Mouse (Mus musculus): ENCODE measurements around the gene Tmem235. TPM values are rescaled to one million over a fixed set of nuclear protein-coding genes. Genes with fewer than 3 reads are reported as not detected.

The Tmem235 gene
- polyA plus RNA-seq, 1 experiment = 0.05 TPM

DNA sequence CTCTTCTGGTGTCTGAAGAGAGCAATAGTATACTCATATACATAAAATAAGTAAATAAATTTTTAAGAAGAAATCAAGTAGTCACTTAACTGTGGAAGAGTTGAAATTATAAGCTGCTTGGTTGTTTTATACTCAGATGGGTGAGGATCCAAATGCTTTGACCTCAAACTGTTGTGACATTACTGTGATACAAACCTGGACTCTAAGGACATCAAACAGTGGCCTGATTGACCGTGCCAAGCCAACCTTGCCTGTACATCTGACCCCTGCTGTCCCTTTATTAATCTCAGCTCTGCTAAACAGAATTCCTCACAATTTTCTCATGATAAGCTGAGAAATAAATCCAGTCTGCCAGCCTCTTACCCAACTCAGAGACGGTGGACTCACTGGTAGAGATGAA lies 14.9 kb upstream of the Tmem235 start:
- no peak overlapping the region for H3K4me3 ChIP-seq (ENCODE audit: insufficient read depth, poor library complexity, severe bottlenecking)
- peaks cover 28% of the 10 kb centered on the region for H3K79me2 ChIP-seq (ENCODE audit: control insufficient read depth, insufficient read depth)
- H3K27me3 ChIP-seq (ENCODE audit: control insufficient read depth, insufficient read depth, insufficient read length) = no peaks in the 10 kb centered on the region
- H3K79me3 ChIP-seq (ENCODE audit: low read depth) = peaks cover 19% of the 10 kb centered on the region
- TF ChIP-seq MYOG (IDR thresholded peaks at IDR 0.05; ENCODE audit: control insufficient read depth, extremely low read depth, insufficient read length) = no peak
- TF ChIP-seq CEBPB (IDR thresholded peaks at IDR 0.05; ENCODE audit: low read depth) = no peak
- no peak for TF ChIP-seq MAX (IDR thresholded peaks at IDR 0.05)
- no peak for TF ChIP-seq USF1 (IDR thresholded peaks at IDR 0.05; ENCODE audit: low read depth)
- no peak for TF ChIP-seq CTCF (IDR thresholded peaks at IDR 0.05; ENCODE audit: control insufficient read depth, insufficient read depth, insufficient read length)
- no peak for TF ChIP-seq FOSL1 (IDR thresholded peaks at IDR 0.05; ENCODE audit: insufficient read depth, low read length, poor library complexity, severe bottlenecking)
- no peak for TF ChIP-seq MYOD1 (IDR thresholded peaks at IDR 0.05; ENCODE audit: control insufficient read depth, insufficient read length, low read depth)
- no peak overlapping the region for H3ac ChIP-seq (ENCODE audit: control insufficient read depth, insufficient read length, low read depth)
- H3K36me3 ChIP-seq (ENCODE audit: control insufficient read depth, insufficient read depth) = peaks cover 6% of the 10 kb centered on the region

DNA sequence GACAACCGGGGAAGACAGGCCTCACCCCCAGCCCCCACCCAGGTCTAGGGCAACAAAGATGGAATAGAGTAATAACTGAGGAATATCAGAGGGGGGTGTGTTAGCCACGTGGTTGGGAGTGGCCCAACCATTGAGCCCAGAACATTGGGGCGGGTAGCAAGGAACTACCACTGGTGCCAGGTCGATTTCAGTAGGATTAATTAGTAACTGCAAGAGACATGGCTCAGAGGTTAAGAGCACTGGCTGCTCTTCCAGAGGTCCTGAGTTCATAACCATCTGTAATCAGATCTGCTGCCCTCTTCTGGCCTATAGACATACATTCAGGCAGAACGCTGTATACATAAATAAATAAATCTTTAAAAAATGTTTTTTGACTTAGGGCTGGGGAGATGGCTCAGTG lies 13.9 kb upstream of the Tmem235 start:
- Histone ChIP-seq H3K79me3 (ENCODE audit: low read depth) (peaks cover 28% of the 10 kb centered on the region), H3K79me2 (ENCODE audit: control insufficient read depth, insufficient read depth) (peaks cover 38% of the 10 kb centered on the region), H3ac (ENCODE audit: control insufficient read depth, insufficient read length, low read depth) (no peak overlapping the region), H3K4me3 (ENCODE audit: insufficient read depth, poor library complexity, severe bottlenecking) (no peak overlapping the region), H3K36me3 (ENCODE audit: control insufficient read depth, insufficient read depth) (peaks cover 16% of the 10 kb centered on the region), H3K27me3 (ENCODE audit: control insufficient read depth, insufficient read depth, insufficient read length) (no peaks in the 10 kb centered on the region)
- TF ChIP-seq CTCF (IDR thresholded peaks at IDR 0.05; ENCODE audit: control insufficient read depth, insufficient read depth, insufficient read length) (no peak), MYOD1 (IDR thresholded peaks at IDR 0.05; ENCODE audit: control insufficient read depth, insufficient read length, low read depth) (no peak), CEBPB (IDR thresholded peaks at IDR 0.05; ENCODE audit: low read depth) (no peak), USF1 (IDR thresholded peaks at IDR 0.05; ENCODE audit: low read depth) (no peak), MYOG (IDR thresholded peaks at IDR 0.05; ENCODE audit: control insufficient read depth, extremely low read depth, insufficient read length) (no peak), FOSL1 (IDR thresholded peaks at IDR 0.05; ENCODE audit: insufficient read depth, low read length, poor library complexity, severe bottlenecking) (no peak), MAX (IDR thresholded peaks at IDR 0.05) (no peak)

DNA sequence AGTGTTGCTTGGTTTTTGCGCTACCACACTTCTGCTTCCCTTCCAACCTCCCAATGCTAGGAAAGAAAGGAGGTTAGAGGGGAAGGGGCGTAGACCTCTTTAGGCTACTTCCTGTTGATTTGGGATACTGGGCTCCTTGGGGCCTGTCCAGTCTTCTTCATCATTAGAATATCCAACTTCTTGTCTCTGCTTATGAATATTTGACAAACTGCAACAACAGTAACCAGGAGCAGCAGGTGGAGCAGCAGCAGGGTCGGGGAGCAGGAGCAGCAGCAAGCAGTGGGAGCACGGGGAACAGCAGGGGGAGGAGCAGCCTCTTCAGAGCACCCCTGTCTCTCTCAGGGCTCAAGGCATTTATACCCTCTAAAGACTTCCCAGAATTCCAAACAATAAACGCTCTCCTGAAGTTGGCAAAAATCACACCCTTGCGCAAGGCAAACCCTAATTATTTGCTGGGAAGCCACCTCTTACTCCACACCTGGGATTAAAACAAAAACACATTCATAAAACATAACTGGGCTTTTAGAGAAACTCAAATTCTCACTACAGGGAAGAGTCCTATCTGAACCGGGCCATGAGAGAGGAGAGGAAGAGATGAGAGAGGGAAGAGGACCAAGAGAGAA lies 12.8 kb upstream of the Tmem235 start:
- H3K4me3 ChIP-seq (ENCODE audit: insufficient read depth, poor library complexity, severe bottlenecking) = peak overlapping the region; percentile 98
- TF ChIP-seq MAX (IDR thresholded peaks at IDR 0.05) (no peak), CEBPB (IDR thresholded peaks at IDR 0.05; ENCODE audit: low read depth) (peak; percentile 64), CTCF (IDR thresholded peaks at IDR 0.05; ENCODE audit: control insufficient read depth, insufficient read depth, insufficient read length) (no peak)

DNA sequence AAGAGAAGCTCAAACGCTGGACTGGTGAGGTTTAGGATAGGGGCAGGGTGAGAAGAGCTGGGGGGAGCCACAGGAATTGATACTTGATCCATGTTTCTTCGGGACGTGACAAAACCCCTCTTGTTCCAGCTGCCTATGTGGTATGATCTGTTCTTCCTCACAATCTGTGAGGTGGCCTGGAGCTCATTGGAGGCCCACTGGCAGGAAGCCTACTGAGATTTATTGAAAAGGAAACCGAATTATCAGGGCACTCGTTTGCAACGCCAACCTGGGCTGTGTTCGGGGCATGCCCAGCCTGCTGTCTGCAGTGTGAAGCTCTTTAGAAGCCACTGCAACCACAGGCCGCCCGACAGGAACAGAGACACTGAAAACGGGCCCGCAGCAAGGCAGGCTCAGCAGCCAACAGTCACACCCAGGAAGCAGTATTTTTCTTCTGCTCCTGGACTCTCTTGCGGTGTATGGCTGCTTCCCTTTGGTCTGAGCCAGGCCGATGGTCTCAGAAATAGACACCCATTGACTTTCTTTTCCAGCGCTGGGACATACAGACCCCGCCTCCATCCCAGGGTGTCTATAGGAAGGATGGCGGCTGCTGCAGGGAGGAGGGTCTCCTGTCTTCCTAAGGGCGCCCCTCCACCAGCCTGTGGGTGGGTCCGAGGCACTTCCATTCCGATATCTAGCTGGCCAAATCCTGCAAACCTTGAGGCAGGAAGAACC lies 12.1 kb upstream of the Tmem235 start:
- H3K79me3 ChIP-seq (ENCODE audit: low read depth) = peaks cover 46% of the 10 kb centered on the region
- no peaks in the 10 kb centered on the region for H3K27me3 ChIP-seq (ENCODE audit: control insufficient read depth, insufficient read depth, insufficient read length)
- peak overlapping the region; percentile 85 for H3ac ChIP-seq (ENCODE audit: control insufficient read depth, insufficient read length, low read depth)
- no peak for TF ChIP-seq CTCF (IDR thresholded peaks at IDR 0.05; ENCODE audit: control insufficient read depth, insufficient read depth, insufficient read length)
- no peak for TF ChIP-seq MYOD1 (IDR thresholded peaks at IDR 0.05; ENCODE audit: control insufficient read depth, insufficient read length, low read depth)
- no peak for TF ChIP-seq MAX (IDR thresholded peaks at IDR 0.05)
- TF ChIP-seq MYOG (IDR thresholded peaks at IDR 0.05; ENCODE audit: control insufficient read depth, extremely low read depth, insufficient read length) = no peak
- no peak for TF ChIP-seq USF1 (IDR thresholded peaks at IDR 0.05; ENCODE audit: low read depth)
- TF ChIP-seq FOSL1 (IDR thresholded peaks at IDR 0.05; ENCODE audit: insufficient read depth, low read length, poor library complexity, severe bottlenecking) = no peak
- TF ChIP-seq CEBPB (IDR thresholded peaks at IDR 0.05; ENCODE audit: low read depth) = no peak
- peaks cover 33% of the 10 kb centered on the region for H3K36me3 ChIP-seq (ENCODE audit: control insufficient read depth, insufficient read depth)
- H3K79me2 ChIP-seq (ENCODE audit: control insufficient read depth, insufficient read depth) = peaks cover 56% of the 10 kb centered on the region
- H3K4me3 ChIP-seq (ENCODE audit: insufficient read depth, poor library complexity, severe bottlenecking) = peak overlapping the region; percentile 98

More for the DNA sequence above, 12.8 kb upstream of the Tmem235 start:
- no peaks in the 10 kb centered on the region for H3K27me3 ChIP-seq (ENCODE audit: control insufficient read depth, insufficient read depth, insufficient read length)
- peaks cover 26% of the 10 kb centered on the region for H3K36me3 ChIP-seq (ENCODE audit: control insufficient read depth, insufficient read depth)
- H3K79me2 ChIP-seq (ENCODE audit: control insufficient read depth, insufficient read depth) = peaks cover 48% of the 10 kb centered on the region
- peaks cover 39% of the 10 kb centered on the region for H3K79me3 ChIP-seq (ENCODE audit: low read depth)
- H3ac ChIP-seq (ENCODE audit: control insufficient read depth, insufficient read length, low read depth) = peak overlapping the region; percentile 85

GRCm38 (mm10) chr11:117848985-117849671 lies 11.4 kb upstream of the Tmem235 start, which contains the start of gene Birc5:
Birc5 (plus strand) TSS chr11:117849251.
- H3K27me3 ChIP-seq (ENCODE audit: control insufficient read depth, insufficient read depth, insufficient read length) = no peaks in the 10 kb centered on the region
- peaks cover 63% of the 10 kb centered on the region for H3K79me2 ChIP-seq (ENCODE audit: control insufficient read depth, insufficient read depth)
- peaks cover 53% of the 10 kb centered on the region for H3K79me3 ChIP-seq (ENCODE audit: low read depth)
- H3K36me3 ChIP-seq (ENCODE audit: control insufficient read depth, insufficient read depth) = peaks cover 40% of the 10 kb centered on the region
- peak within 1 kb of the TSS; percentile 92 for H3ac ChIP-seq (ENCODE audit: control insufficient read depth, insufficient read length, low read depth)
- TF ChIP-seq CEBPB (IDR thresholded peaks at IDR 0.05; ENCODE audit: low read depth) (no peak), MYOD1 (IDR thresholded peaks at IDR 0.05; ENCODE audit: control insufficient read depth, insufficient read length, low read depth) (peak; percentile 45), MAX (IDR thresholded peaks at IDR 0.05) (no peak)
- H3K4me3 ChIP-seq (ENCODE audit: insufficient read depth, poor library complexity, severe bottlenecking) = peak within 1 kb of the TSS; percentile 98
